Mouse (Mus musculus) right cerebral cortex, postnatal 25 days (tissue): ENCODE measurements around the gene Irx3.

Experiments
- DNase-seq: peaks from one replicate; pipeline ENCODE4 v3.0.0; 2022

Gene Irx3

DNA sequence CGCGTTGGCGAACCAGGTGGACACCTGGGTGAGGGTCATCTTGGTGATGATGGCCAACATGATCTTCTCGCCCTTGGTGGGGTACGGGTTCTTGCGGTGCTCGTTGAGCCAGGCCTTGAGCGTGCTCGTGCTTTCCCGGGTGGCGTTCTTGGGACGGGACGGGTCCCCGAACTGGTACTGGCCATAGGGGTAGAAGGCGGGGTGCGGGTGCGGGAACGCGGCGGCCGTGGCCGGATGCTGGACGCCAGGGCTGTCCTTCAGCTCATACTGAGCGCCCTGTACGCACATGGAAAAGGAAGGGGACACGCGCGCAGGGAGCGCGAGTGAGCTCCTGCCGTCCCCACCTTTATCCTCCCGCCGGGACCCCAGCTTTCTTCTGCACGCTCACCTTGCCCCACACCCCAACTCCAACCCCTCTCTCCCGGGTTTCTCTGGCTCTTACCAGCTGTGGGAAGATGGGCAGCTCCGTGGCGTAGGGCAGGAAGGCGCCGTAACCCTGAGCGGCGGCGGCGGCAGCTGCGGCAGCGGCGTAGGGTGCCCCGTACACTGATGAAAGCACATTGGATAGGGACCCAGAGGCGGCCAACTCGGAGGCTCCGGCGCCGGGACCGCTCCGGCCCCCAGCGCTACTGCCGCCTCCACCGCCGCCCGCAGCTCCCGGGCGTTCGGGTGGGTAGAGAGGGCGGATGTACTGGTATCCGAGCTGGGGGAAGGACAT lies 1.2 kb downstream of the Irx3 start:
- peak; percentile 15 for DNase-seq

DNA sequence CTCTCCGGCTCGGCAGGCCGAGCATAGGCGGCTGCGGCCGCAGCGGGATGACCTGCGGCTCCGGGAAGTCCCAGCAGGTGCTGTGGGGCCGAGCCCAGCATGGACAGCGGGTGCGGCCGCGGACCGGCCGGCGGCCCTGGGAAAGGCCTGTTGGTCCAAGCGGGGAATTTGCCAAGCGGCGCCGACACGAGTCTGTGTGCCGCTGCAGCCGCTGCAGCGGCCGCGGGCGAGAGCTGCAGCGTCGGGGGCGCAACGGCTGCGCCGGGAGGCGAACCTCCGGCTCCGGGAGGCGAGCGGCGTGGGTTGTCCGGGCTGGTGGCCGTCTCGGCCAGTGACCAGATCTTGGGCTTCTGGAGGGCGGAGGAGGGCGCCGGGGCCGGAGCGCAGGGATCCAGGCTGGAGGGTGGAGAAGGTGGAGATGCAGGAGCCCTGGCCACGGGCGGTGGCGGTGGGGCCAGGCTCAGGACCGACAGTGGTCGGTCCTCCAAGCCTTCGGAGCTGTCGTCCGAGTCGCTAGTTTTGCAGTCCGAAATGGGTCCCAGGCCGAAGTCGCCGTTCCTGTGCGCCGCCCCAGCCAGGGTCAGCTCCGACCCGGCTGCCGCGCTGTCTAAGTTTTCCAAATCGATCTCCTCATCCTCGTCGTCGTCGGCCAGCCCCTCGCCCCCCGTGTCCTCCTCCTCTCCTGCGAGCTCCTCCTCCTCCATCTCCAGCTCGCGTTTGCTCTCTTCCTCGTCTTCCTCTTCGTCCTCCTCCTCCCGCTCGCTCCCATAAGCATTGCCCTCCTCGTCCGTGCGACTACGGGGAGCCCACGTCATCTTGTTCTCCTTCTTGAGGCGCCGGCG lies 2.0 kb downstream of the Irx3 start:
- no peak for DNase-seq

DNA sequence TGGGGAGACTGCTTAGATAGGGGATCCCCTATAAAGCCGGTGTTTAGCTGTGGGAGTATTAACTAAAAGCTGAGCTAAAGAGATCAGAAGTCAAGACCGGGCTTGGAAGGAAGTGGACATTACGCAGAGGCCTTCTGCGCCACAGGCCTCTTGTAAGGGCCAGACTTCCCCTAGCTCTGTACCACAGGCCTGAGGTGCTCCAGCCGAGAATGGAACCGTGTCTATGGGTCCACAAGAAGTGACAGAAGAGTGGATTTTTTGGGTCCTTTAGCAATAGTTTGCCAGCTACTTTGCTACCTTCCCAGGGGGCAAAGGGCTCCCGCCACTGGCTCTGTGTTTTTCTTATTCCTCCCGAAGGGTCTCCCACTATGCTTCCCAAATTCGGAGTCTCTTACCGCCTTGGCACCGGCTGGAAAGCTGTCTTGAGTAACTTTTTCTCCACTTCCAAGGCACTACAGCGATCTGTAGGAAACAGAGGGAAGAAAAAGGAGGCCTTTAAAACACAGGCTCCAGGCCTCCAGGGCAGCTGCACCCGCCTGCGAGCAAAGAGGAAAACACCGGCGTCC lies 2.8 kb downstream of the Irx3 start:
- DNase-seq: no peak

DNA sequence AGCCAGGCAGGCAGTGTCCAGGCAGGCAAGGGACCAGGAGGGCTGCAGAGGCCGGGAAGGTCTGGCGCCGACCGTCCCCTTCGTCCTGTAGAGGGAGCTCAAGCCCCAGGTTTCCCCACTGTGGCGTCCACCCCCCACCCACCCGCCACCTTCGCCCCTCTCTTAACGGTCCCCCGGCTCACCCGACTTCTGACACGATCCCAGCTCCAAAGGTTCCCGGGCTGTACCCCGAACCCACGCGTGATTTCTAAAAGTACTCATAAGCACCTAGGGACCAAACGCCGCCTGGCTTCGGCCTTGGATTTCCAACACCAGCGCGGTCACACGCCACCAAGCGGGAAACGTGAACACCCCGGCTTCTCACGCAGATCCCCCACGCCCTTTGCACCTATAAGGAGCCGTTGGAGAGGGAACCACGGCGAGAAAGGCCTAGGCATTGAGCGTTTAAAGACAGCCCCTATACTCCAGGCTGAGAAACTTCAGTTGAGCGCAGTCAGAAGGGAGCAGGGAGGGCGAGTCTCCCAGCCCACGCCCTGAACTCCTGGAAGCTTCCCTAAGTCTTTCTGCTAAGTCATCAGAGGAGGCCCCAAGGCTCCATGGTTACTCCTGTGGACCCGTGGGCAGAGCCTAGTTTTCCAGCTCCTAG lies 4.1 kb downstream of the Irx3 start:
- peak; percentile 32 for DNase-seq

DNA sequence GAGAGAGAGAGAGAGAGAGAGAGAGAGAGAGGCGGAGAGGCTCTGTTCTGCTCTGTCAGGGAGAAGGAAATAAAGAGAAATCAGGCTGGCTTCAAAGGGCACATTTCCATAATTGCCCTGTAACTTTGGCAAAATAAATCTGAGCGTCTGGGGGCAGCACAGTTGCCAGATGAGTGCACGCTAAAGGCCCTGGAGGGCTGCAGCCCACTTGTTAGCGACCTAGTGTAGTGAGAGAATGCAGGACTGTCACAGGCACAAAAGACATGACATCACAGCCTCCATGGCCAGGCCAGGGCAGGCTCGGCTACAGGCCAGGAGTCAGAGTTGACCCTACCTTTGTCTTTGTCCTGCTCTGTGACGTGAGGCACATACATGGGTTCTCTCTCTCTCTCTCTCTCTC lies 8.0 kb downstream of the Irx3 start:
- DNase-seq: no peak

DNA sequence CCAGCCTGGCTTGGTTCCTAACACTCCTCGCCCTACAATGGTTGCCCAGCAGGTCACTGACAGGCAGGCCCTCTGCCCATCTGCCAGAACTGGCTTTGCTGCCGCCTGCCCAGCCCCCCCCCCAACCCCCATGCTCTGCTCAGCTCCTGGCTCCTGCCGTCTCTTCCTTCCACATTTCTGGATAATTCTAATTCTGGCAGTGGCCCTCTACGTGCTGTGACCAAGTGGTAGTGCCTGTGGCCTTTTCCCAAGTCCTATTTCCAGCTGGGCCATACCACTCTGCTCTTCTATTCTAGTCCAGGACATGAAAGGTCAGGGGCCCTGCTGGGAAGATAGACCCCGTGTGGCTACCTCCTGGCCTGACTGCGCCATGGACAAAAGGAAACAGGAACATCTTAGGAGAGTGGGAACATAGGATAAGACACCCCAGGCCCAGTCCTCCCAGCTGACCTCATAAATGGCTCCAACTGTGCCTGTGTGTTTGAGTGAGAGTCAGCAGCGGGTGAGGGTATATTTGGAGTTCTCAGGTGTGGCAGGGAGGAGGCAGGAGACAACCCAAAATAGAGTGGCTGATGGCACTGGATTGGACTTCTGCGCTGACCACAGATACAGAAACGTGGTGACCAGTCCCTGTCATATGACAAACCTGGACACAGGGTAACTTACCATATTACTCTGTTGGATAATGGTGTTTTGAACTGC lies 14.5 kb downstream of the Irx3 start:
- no peak for DNase-seq

DNA sequence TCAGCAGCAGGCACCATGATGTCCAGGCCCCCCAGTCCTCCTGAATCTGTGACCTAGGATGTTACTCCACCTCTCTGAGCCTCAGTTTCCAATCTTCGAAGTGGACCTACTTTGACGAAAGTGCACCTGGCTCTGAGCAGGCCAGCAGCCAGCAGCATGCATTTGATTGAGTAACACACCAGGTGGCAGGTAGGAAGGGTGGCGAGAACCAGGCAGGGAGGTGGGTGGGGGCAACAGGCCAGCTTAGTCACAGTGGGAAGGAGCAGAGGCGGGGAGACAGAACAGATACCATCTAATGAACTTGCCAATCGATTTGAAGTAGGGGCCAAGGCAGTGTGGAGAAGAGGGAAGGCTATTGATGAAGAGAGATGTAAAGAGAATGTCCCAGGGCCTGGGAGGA lies 18.9 kb downstream of the Irx3 start:
- DNase-seq: no peak

DNA sequence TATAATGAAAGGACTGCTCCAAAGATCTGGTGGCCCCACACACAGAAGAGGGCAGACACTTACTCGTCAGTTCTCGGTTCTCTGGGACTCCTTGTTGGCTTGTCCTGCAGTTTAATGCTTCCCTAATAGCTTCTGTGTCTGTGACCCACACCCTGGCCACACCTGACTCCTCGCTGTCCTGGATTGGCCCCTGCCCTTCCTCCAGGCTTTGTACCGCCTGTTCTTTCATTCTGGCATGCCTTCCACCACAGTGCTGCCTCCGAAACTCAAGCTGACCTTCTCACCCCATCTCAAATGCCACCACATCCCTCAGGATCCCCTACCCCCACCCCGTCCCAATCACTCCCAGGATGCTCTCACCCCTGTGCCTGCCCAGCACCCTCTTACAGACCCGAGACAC lies 19.7 kb downstream of the Irx3 start:
- no peak for DNase-seq

DNA sequence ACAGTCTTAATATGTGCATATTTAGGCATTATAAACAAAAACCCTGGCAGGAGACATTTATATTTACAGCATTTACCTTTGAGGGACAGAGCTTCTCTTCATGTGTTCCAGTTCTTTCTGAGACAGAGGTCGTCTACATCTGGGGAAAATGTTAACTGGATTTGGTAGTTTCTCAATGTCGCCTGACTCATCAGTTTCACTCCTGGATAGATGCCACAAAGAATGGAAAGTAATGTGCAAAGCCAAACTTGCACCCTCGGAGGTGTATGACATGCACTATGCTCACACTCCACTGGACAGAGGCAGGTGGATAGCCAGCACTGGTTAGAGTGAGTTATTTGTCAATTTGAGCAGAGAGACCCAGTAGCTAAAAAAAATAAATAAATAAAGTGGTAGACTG lies 21.2 kb downstream of the Irx3 start:
- no peak for DNase-seq

DNA sequence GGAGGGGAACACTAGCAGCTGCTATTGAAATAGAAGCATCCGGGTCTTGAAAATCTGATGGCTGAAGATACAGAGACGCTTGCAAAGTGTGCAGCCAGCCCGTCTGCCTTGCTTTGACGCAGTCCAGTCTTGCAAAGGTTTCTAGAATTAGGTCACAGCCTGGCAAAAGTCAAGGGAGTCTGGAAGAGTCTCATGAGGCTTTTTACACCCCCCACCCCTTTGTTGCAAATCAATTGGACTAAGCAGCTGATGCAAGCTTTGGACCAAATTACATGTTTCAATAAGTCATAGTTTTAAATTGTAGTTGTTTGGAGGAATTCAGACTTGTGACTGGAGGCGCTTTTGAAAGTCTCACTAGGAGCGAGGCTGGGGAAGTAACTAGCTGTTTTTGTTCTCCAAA lies 33.0 kb downstream of the Irx3 start:
- no peak for DNase-seq

DNA sequence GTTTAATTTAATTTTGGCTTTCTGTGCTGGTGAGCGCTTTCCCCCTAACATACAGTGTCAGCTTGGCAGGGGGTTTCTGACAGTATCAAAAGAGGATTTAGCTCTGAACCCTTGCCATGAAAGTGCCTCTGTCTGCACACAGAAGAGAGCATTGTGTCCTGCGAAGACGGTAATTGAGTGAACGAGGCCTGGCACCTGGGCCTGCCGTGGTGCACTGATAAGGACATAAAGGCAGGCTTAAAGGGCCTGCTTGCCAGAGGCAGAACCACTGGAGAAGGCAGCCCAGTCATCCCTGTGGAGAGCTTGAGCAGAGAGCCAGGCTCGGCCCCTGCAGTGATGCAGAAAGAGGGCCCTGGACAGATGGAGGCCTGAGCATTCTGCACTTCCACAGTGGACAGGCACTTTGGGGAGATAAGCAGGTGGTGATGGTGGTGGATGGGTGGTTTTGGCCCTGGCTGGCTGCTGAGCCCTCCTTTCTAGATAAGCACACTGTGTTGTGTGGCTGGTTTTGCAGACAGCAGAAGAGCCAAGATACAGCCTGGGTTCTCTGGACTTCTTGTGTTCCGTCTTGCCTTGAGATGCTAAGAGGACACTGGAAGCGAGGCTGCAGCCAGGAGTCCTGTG lies 36.3 kb downstream of the Irx3 start:
- DNase-seq: no peak

DNA sequence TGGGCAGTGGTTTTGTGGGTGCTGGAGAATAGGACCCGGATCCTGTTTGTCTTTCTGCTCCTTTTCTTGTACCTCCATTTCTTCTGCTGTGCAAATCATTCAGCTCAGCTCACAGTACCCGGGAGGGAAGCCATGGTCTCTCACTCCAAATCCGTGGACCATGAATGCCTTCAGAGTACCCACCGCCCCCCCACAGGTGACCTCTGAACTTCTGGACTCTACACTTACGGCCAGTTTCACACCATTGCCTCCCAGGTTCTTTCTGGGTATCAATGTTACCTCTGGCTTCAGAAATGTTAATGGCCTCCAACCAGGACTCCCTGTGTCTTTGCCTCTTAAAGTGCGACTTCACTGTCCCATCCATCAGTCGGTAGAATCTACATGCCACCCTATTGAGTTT lies 46.3 kb downstream of the Irx3 start:
- no peak for DNase-seq

DNA sequence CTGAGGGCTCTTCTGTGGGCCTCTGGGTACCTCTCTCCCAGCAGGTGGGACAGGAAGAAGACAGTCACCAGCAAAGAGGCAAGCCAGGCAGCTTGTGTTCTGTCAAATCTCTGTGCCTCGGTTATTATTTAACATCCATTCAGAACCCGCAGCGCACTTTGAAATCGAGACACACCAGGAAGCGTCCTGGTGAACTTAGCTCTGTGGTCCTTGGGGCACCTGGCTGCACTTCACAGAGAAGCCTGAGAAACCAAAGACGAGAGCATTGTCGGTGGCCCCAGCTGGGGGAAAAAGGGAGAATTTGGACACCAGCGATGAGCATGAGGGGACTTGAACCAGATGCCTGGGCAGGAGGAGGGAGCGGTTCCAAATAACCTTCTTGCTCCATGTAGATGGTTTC lies 46.8 kb downstream of the Irx3 start:
- no peak for DNase-seq

DNA sequence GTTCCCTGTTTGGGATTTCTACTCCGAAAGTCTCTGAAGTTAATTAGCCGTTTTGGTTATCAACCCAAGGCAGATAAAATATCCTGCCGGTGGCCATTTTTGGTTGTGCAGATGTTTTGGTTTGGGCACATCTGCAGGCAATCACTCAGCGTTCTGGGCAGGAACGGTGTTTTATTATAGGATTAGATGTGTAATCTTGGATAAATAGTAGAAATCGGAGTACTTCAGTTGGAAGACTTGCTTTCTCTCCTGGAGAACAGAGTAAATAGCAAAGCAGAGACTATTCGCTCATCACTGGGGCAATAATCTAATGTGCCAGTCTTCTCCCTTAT lies 51.1 kb downstream of the Irx3 start:
- no peak for DNase-seq

DNA sequence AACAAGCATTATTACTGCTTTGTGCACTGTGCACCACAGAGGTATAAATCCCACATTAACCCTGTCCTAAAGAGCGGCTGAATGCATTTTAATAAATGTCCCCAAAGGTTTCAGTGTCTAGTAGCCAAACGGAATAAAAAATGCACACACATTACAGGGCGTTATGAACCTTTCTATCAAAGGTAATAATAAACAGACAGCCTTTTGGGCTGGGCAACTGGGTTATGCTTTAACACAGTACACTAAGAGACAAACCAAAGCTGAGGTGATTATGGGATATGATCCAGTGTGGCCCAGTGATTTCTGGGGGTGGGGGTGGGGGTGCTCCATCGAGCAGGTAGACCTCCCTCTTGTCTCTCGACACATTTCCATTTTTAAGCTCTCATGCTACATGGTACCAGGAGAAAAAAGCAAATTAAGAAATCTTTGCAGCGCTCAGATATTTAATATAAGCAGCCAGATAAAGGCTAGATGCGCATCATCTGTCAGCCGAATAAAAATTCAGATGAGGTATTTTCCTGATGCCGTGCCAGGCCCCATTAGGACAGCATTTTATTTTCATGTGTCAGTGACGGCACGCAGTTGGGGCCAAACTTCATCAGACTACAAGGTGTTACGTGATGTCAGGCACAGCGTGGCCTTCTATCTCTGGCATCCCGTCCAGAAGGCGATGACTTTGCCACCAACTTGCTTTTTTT lies 51.6 kb downstream of the Irx3 start:
- DNase-seq: no peak

DNA sequence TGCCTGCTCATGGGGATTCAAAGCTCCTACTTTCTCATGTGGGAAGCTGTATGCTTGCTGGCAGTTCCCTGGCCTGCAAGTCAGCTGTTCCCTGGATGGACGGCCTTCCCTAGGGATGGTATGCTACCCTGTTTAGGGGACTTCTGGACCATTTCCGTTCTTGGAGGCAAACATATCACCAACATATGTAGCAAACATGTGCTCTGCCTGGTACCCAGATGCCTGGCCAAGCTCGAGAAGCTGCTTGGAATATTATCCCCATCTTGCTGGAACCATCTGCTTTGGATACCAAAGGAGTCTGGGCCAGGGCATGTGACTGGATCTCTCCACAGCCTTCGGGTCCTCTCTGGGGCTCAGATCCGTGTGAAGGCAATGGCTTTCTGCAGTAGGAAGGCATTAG lies 52.5 kb downstream of the Irx3 start:
- peak; percentile 6 for DNase-seq
